Mouse (Mus musculus) liver, embryonic 14 days (tissue): ENCODE measurements around the gene Ankrd22. TPM values are rescaled to one million over a fixed set of nuclear protein-coding genes. Genes with fewer than 3 reads are reported as not detected.

Experiments
- polyA plus RNA-seq: library from polyadenylated mRNA; depleted of rRNA; stranded (reverse); fragments of >200 nt; gene quantifications from 2 replicates; pipeline ENCODE4 v1.2.3, GENCODE M21; 2012; rRNA removed

Gene Ankrd22
- 0.10 and 0.15 TPM in 2 replicates for polyA plus RNA-seq

DNA sequence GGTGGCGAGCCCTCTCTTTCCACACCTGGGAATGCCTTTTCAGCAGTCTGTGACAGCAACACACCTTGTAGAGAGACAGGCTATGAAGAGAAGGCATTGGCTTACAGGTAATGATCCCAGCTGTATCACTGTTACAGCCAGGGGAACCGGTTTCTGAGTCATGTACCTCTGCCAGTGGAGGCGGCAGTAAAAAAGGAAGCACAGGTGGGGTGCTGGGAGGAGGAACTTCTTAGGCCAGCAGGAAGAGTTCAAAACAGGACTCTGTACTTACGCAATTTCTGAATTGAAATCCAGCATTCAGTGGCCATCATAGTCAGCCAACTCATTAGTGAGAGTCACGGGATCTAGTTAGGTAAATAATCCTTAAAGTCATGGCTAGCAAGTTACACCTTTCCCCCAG lies at the start of gene Ankrd22:
Gene Ankrd22, minus strand, starts transcription at position 163 of the 400 bp plus-strand sequence.

DNA sequence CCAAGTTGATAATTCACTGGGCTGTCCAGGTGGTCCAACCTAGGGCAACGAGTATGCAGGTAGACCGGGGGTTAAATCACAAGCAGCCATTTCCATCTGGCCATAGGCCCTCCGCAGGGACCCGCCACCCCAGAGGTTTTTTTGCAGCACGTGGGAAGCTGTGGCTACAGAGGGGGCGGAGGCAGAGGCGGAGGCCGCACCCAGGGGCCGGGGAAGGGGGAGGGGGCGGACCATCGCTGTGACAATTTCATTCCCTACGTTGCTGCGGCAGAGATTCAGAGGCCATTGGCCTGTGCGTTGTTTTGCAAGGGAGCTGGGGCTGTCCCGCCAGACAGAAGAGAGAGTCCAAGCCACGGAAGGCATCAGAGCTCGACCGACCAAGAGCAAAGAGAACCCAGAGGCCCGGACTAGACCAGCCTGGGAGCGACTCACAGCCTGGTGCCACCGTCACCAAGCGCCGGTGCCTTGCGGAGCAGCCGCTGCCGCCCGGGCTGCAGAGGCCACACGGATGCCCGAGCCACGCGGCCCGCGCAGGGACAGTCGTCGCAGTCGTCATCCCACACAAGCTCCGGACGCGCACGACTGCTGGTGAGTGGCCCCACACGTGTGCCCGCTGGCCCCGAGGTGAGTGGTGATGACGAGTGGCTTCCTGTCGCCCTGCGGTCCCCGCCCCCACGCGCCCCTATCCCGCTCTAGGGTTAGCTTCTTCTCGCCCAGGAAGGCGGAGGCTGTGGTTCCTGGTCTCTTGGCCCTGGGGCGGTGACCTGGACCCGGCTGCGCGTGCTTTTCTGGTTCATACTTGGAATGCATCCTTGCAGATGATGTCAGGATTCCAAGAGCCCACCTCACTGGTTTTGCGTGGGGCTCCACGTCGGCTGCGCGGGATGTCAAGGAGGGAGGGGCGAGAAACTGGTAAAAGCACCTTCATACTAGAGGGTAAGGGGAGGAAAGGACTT lies 26.4 kb upstream of the Ankrd22 start, which contains the start of gene Stambpl1:
Gene Stambpl1, plus strand, starts transcription at position 222 of the 956 bp plus-strand sequence.

DNA sequence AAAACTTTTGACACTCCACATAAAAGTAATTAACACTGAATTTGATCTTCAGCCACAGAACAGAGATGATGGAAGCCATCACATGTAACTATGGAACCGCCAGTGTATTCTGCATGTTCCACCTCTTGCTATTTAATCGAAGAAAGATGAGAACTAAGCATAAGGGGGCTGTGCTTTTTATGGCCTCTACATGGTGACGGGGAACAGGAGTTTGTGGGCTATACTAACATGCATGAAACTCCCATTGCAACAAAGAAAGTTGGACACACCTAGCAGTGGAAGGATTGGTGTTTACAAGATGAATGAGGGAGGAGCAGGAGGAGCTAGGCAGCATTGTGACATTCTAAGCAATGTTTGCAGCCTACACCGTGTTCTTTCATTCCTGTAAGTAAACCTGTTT lies 65.2 kb downstream of the Ankrd22 start, which contains the start of gene Lipm:
Gene Lipm, plus strand, starts transcription at position 301 of the 400 bp plus-strand sequence.

Other genes starting within 250 kb of the Ankrd22 start
- not detected in 2 replicates for gene Lipf, start 204.9 kb downstream of the Ankrd22 start, polyA plus RNA-seq
- gene Lipk, start 157.8 kb downstream of the Ankrd22 start, polyA plus RNA-seq, result not detected in 2 replicates
- gene Lipn, start 98.7 kb downstream of the Ankrd22 start, polyA plus RNA-seq, result not detected in 2 replicates
- not detected in 2 replicates for gene Lipm, start 65.1 kb downstream of the Ankrd22 start, polyA plus RNA-seq
- gene Stambpl1, start 26.2 kb upstream of the Ankrd22 start, polyA plus RNA-seq, result 1.4 and 1.8 TPM in 2 replicates
- 10.9 and 15.8 TPM in 2 replicates for gene Acta2, start 89.5 kb upstream of the Ankrd22 start, polyA plus RNA-seq
- gene Fas, start 124.6 kb upstream of the Ankrd22 start, polyA plus RNA-seq, result 1.1 and 1.3 TPM in 2 replicates